Mouse (Mus musculus) B cell, adult (primary cell): ENCODE results near the gene Tgif2lx2. TPM values are rescaled to one million over a fixed set of nuclear protein-coding genes. Genes with fewer than 3 reads are reported as not detected.

Experiments
- total RNA-seq: library from RNA; stranded (reverse); gene quantifications from 4 replicates; pipeline ENCODE4 v1.2.4, GENCODE M21; 2023; ENCODE audit not compliant: inconsistent age

Gene Tgif2lx2
- total RNA-seq, result not detected in 4 replicates

DNA sequence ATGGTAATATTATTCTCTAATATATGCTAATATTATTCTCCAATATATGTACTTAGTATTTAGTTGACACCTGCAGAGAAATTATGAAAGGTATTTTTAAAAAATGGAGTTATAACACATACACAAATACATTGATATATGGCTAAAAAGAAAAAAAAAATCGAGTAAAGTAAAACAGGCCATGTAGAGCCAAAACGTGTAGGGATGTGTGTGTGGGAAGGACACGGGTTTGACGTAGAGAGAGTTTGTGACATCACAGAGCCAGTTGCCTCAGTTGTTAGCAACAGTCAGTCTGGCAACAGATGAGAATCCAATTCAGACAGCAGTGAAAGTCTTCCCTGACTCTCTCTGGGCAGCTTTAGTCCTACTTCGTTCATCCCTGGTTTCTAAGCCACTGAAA, at the start of gene Tgif2lx2:
TSS of gene Tgif2lx2 (plus strand) at position 301 of the 400 bp plus-strand sequence.

Other genes with a start within 250 kb of the Tgif2lx2 start
- not detected in 4 replicates for gene Tgif2lx1, start 53.5 kb downstream of the Tgif2lx2 start, total RNA-seq